Mouse (Mus musculus): ENCODE data around the gene Bub1b.

DNA sequence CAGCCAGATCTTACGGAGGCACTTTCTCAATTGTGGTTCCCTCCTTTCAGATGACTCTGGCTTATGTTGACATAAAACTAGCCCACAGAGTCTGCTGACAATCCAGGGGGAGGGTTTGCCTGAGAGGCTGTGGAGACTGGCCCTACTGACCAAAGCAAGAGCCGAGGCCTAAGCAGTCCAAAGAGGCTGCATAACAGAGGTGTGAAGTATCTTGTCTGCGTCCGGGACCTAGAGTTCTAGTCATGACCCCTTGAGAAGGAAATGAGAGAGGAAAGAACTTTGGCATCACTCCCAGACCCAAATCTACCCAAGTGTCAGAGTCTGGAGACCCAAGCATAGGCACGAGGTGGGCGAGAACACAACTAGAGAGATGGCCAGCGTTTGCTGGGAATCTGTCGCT, 88.7 kb downstream of the Bub1b start:
- TF ChIP-seq CTCF (IDR thresholded peaks at IDR 0.05; ENCODE audit: insufficient read depth, low read depth, low read length) (no peak), POLR2A (IDR thresholded peaks at IDR 0.05; ENCODE audit: insufficient read depth, low read depth, low read length) (no peak)

All from olfactory bulb, adult 2 months (tissue).